Mouse (Mus musculus): ENCODE data around the gene Nmt1.

Nmt1 gene

DNA sequence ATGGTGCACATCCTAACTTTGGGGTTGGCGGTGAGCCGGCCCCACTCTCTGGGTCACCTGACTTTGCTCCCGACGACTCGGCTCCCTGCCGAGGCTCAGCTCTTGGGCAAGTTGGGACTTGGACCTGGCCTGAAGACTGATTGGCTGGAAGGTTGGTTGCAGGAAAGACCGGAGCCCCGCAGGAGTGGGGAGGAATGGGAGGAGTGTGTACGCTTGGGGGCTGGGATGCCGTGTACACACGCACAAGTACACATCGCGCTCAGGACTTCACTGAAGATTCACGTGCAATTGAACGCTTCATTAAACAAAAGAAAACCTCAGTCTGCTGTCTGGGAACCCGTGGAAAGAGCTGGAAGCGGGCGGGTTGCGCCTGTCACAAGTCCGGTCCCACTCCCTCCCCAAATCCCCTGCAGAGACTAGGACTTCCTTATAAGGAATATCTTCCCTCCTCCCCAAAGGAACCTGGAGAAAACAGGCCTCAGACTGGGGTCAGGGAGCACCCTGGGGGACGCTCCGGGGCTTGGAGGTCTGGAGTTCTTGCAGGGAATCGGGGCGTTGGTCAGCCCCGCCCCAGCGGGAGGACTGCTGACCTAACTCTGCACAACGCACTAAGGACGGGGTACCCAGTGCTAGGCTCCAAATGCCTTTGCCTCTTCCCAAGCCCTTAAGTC is 84.0 kb downstream of the Nmt1 start:
- DNase-seq: peak; percentile 59 to 60

DNA sequence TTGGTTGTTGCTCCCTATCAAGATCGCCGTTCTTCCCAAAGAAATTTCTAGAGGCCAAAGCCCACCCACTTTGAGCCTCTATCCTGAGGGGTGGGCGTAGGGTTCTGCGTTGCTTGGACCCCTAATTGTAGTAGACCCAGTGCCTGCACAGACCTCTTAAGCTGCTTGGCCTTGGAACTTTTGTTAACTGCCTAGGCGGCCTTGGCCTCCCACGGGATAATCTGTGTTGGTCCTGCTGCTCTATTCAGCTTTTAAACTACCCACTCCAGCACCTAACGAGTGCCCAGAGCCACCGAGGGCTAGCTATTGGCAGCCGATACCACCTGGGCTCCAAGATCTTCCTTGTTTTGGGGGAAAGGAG is 84.5 kb downstream of the Nmt1 start:
- DNase-seq: no peak

DNA sequence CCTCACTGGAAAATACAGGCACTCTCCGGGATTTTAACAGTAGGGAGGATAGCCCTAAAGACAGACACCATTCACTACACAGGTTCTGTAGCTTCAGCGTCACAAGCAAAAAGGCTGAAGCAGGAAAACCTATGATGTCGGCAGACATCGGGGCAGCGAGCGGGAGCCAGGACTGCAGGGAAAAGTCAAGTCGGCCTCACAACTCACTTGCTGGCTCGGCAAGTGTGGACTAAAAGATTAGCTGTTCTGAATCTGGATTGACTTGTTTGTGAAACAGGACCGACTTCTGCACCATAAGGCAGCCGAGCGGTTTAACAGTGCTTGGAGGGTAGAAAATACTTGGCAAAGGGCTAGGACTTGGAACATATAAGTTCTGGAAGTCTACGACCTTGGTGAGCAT is 85.0 kb downstream of the Nmt1 start:
- DNase-seq: no peak

DNA sequence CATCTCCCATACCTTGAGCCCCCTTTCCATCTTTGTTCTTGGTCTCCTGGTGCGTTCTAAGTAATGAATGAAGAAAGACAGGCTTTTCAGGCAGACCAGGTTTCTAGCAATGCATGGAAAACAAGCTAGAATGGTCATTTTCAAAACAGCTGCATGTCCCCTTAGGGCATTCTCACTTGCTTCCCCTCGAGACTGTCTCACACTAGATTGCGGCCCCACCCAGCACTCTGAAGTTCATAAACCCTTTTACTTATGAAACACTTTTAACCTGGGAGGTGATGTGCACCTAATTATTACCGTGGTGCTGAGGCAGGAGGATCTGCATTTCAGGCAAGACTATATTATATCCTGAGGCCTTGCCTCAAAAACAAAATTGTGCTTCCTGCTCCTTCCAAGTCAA is 85.8 kb downstream of the Nmt1 start:
- DNase-seq: no peak

DNA sequence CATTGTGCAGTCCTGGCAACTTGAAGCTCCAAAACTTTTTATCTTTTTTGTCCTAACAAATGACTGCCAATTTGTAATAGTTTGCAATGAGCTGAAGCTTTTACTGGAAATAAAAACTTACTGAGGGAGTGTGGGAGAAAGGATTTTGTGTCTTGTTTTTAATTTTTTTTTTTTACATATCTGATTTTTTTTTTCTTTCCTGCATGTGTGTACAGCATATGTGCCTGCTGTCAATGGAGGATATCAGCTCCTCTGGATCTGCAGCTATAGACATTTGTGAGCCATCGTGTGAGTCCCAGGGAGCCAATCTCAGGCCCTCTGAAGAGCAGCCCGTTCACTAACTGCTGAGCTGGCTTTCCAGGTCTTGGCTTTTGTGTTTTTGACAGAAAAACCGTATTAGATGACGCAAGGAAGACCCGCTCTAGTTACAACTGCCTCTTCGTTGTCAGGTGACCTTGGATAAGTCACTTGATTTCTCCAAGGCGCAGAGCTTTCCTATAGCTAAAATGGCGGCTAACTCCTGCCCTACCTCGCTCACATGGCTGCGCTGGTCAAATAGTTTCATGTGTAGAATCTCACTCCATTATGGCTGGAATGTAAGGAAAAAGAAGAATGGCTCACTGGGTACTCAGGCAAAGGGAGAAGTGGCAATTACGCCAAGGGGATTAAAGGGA is 86.4 kb downstream of the Nmt1 start:
- DNase-seq: no peak

DNA sequence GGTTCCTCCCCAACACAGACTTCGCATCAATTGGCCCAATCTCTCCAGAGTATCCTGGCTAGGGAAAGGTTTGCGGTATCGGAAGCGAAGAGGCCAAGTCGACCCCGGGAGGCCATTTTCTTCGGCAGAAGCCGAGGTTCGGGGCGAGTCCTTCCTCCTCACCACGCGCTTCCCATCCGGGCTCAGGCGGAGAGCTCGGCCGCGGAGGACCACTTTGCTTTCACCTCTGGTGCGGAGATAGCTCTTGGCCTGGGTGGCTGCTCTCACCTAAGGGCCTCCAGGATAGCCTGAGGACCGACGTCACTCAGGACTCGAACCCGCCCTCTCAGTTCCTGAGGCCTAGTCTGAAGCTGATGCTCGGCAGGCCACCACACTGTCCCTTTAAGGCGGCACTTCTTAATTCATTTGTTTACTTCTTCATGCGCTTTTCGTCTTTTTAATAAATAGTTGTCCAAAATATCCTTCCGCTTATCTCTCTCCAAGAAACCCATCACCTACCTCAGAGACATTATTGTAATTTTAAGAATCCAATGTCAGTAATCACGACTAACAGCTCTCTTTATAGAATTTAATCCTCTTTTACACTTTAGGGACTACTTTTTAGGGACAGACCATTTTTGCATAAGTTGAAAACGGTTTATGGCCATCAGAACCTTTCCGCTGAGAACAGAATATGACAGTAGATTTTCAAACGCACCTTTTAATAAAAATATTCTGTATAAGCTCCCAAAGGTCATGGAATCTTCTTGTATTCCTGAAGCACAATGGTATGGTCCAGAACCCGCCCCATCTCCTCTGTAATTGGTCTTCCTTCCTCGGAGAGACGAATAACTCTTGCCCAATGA is 87.4 kb downstream of the Nmt1 start:
- peak; percentile 88 to 90 for DNase-seq

DNA sequence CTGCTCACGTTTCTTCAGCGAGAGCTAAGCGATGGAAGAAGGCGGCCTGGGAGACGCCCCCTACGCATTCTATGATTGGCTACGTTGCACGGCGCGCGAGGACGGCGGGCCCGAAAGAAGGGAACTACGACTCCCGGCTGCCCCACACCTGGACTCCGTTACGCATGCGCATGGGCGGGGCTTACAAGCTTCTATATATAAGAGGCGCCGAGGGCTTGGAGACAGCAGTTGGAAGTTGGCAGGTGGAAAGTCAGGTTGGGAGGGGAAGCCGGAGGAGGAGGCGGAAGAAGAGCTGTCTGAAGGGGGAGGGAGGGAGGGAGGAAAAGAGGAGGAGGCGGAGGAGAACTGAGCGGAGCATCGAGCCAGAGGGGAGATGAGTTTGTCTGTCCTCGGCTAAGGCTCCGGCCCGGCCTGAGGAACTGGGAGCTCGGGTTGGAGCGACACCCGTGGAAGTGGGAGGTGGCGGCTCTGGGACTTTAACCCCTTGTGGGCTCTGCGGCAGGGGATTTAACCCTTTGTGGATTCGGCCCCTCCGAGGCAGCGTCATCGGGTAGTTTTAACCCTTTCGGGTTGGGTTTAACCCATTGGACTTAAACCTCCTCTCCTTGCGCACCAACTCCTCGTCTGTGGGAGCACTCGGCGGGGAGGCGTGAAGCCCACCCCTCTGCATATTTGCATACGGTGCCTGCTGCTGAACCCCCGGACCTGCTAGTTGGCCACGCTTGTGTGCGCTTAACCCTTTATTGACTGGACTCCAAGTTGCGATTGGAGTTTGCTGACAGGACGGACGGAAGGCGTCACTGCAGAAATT is 88.2 kb downstream of the Nmt1 start, which contains the start of gene Hexim1:
Hexim1 (plus strand) TSS at position 224 of the 811 bp plus-strand sequence.
- peak; percentile 100 for DNase-seq

DNA sequence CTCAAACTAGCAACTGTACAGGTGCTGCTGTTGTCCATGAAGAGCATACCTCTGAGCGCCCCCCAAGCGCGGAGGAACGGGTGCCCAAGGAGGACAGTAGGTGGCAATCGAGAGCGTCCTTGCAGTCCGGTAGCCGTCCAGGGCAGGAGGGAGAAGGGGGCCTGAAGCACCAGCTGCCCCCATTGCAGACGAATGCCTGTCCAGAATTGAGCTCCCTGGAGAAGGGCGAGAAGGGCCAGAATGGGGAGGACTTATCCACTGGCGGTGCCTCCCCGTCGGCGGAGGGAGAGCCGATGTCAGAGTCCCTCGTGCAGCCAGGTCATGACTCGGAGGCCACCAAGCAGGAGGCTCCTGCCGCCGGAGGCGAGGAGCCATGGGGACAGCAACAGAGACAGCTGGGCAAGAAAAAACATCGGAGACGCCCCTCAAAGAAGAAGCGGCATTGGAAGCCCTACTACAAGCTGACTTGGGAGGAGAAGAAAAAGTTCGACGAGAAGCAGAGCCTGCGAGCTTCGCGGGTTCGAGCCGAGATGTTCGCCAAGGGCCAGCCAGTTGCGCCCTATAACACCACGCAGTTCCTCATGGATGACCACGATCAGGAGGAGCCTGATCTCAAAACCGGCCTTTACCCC is 89.1 kb downstream of the Nmt1 start:
- peak; percentile 89 to 90 for DNase-seq

DNA sequence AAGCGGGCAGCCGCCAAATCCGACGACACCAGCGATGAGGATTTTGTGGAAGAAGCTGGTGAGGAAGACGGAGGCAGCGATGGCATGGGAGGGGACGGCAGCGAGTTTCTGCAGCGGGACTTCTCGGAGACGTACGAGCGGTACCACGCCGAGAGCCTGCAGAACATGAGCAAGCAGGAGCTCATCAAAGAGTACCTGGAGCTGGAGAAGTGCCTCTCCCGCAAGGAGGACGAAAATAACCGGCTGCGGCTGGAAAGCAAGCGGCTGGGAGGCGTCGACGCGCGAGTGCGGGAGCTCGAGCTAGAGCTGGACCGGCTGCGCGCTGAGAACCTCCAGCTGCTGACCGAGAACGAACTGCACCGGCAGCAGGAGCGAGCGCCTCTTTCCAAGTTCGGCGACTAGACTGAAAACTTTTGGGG is 89.6 kb downstream of the Nmt1 start:
- DNase-seq: peak; percentile 62 to 65

Measured in cerebellum, postnatal 10 days (tissue).